Mouse (Mus musculus) small intestine, adult 2 months (tissue): ENCODE data around the gene Adamts4.

Experiments used
- CTCF ChIP-seq: fragments of 200-500 bp; IDR thresholded peaks from 2 replicates; pipeline ENCODE4 v1.5.1; 2012; ENCODE audit warnings: low read depth, mild to moderate bottlenecking, control low read depth, inconsistent platforms, low read length, moderate library complexity, mixed read lengths; ENCODE audit not compliant: insufficient replicate concordance, insufficient read length; ENCODE audit errors: extremely low read depth
- POLR2A ChIP-seq: fragments of 200-500 bp; IDR thresholded peaks from 2 replicates; pipeline ENCODE4 v1.6.1; 2012; ENCODE audit warnings: low read depth, mild to moderate bottlenecking, control low read depth, inconsistent platforms, low read length, moderate library complexity

GRCm38 (mm10) chr1:171256095-171256818 is 6.0 kb downstream of the Adamts4 start:
- TF ChIP-seq CTCF = no peak
- TF ChIP-seq POLR2A = no peak
